Mouse (Mus musculus) midbrain, embryonic 10.5 days (tissue): ENCODE data around the gene Aldh1l1. TPM values are rescaled to one million over a fixed set of nuclear protein-coding genes. Genes with fewer than 3 reads are reported as not detected.

ENCODE experiments used
- DNase-seq: peaks from one replicate; pipeline ENCODE4 v3.0.0-alpha.2; 2017; ENCODE audit warnings: low spot score
- H3K27ac ChIP-seq: fragments of 300-500 bp; sonication (generic); replicated peaks from 2 replicates; pipeline ENCODE4 v1.5.1; 2016; ENCODE audit warnings: mild to moderate bottlenecking
- H3K27me3 ChIP-seq: fragments of 300-500 bp; sonication (generic); 2 replicates; pipeline ENCODE4 v1.6.1; 2016; ENCODE audit warnings: low read depth, mild to moderate bottlenecking; ENCODE audit not compliant: poor library complexity, severe bottlenecking
- H3K36me3 ChIP-seq: fragments of 300-500 bp; sonication (generic); 2 replicates; pipeline ENCODE4 v1.6.1; 2016; ENCODE audit warnings: mild to moderate bottlenecking, moderate library complexity
- H3K4me1 ChIP-seq: fragments of 300-500 bp; sonication (generic); 2 replicates; pipeline ENCODE4 v1.6.1; 2016
- H3K4me3 ChIP-seq: fragments of 300-500 bp; sonication (generic); 2 replicates; pipeline ENCODE4 v1.5.1; 2016; ENCODE audit warnings: mild to moderate bottlenecking, moderate library complexity
- H3K9me3 ChIP-seq: fragments of 300-500 bp; sonication (generic); replicated peaks from 2 replicates; pipeline ENCODE4 v1.6.1; 2016; ENCODE audit warnings: mild to moderate bottlenecking
- WGBS: fragments of 180-500 bp; shearing (Covaris S2); methylation state at CpG from one replicate; pipeline ENCODE4 v1.1.7; 2016; 5-methylcytosine and 5-hydroxymethylcytosine counted together
- polyA plus RNA-seq: library from polyadenylated mRNA; unstranded; fragments of >200 nt; fragmentation: Nextera tagmentation; extraction: Ambion mirVana; gene quantifications from 2 replicates; pipeline ENCODE4 v1.2.1, GENCODE M21; 2016

The Aldh1l1 gene
- polyA plus RNA-seq, 1 experiment from 2014 or later: 2.7 TPM

DNA sequence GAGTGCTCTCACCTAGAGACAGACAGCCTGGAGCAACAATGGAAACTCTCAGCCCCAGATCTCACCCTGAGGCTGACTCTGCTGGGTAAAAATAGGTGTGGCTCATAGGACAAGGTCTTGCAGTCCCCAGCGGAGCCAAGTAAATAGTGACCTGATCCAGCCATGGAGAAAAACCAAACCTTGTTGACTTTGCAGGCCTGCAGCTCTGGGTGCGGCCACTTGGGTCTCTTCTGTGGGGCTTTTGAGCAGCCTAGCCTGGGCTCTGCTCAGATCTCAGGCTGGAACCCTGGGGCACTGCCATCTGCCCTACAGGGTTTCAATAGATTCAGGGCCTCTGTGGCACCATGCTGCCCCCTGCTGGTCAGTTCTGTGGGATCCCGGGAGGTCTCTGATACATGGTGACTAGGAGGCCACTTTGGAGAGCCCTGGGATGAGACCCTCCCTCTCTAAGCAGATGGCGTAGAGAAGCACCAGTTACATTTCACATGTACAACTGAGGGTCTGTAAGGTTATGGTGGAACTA, 28.7 kb downstream of the Aldh1l1 start:
- H3K27me3 ChIP-seq: no peaks in the 10 kb centered on the region
- no peak overlapping the region for H3K4me3 ChIP-seq
- DNase-seq: peak; percentile 83
- peak overlapping the region; percentile 38; the same call in 1 of the 2 replicates for H3K27ac ChIP-seq
- no peaks in the 10 kb centered on the region for H3K36me3 ChIP-seq
- WGBS: 50% methylated on average over 4 of the region's 4 CpGs
- 0 out of 2 replicates have a peak, but pooled peaks cover 3% of the 10 kb centered on the region for H3K9me3 ChIP-seq
- 0 out of 2 replicates have a peak, but pooled peaks cover 6% of the 10 kb centered on the region for H3K4me1 ChIP-seq

- Histone ChIP-seq H3K4me3 (no peak overlapping the region), H3K9me3 (0 out of 2 replicates have a peak, but pooled peaks cover 3% of the 10 kb centered on the region), H3K27ac (no peak overlapping the region), H3K36me3 (no peaks in the 10 kb centered on the region), H3K4me1 (0 out of 2 replicates have a peak, but pooled peaks cover 6% of the 10 kb centered on the region), H3K27me3 (no peaks in the 10 kb centered on the region)
- 82% methylated on average over 3 of the region's 3 CpGs for WGBS
- DNase-seq: no peak
Measured at GRCm38 (mm10) chr6:90518892-90519291, 32.7 kb downstream of the Aldh1l1 start.

DNA sequence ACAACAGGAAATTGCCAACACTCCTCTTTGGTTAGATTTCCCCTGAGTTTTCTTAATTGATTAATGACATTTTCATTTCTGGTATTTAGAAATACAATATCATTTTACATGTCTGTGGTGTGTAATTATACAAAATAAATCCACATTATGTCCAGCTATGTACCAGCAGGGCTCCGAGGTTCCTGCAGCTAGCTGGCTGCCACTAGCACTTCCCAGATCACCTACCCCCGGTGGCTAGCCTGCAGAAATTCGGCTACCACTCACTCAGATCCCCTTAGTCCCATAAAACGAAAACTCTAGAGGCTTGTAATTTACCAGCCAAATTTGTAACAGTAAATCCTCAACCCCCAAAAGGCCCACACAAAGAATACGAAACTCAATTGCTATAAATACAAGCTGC, 33.1 kb downstream of the Aldh1l1 start:
- Histone ChIP-seq H3K27me3 (no peaks in the 10 kb centered on the region), H3K9me3 (0 out of 2 replicates have a peak, but pooled peaks cover 3% of the 10 kb centered on the region), H3K4me1 (0 out of 2 replicates have a peak, but pooled peaks cover 6% of the 10 kb centered on the region), H3K27ac (no peak overlapping the region), H3K36me3 (no peaks in the 10 kb centered on the region), H3K4me3 (no peak overlapping the region)
- DNase-seq: no peak
- WGBS: 66% methylated on average over 5 of the region's 5 CpGs

DNA sequence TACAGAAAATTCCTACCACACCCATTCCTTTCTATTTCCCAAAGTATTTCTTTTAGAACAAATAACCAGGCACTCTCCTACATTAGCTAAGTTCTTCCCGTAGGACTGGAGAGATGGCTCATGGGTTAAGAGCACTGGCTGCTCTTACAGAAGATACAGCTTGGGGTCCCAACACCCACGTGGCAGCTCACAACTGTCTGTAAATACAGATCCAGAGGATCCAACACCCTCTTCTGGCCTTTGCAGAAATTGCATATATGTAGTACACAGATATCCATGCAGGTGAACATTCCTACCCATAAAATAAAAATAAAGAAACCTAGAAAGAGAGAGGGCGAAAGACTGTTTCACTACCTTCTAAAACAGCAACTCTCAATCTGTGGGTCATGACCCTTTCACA, 40.2 kb downstream of the Aldh1l1 start:
- Histone ChIP-seq H3K4me1 (no peaks in the 10 kb centered on the region), H3K27ac (no peak overlapping the region), H3K36me3 (no peaks in the 10 kb centered on the region), H3K4me3 (no peak overlapping the region), H3K9me3 (no peaks in the 10 kb centered on the region), H3K27me3 (no peaks in the 10 kb centered on the region)
- DNase-seq: no peak
- 70% methylated on average over 3 of the region's 3 CpGs for WGBS

GRCm38 (mm10) chr6:90529461-90530046, 43.3 kb downstream of the Aldh1l1 start:
- H3K4me1 ChIP-seq: no peaks in the 10 kb centered on the region
- H3K27ac ChIP-seq: no peak overlapping the region
- no peaks in the 10 kb centered on the region for H3K27me3 ChIP-seq
- 77% methylated on average over 2 of the region's 2 CpGs for WGBS
- no peak for DNase-seq
- H3K9me3 ChIP-seq: no peaks in the 10 kb centered on the region
- no peaks in the 10 kb centered on the region for H3K36me3 ChIP-seq
- no peak overlapping the region for H3K4me3 ChIP-seq

- DNase-seq: no peak
- Histone ChIP-seq H3K4me1 (0 out of 2 replicates have a peak, but pooled peaks cover 4% of the 10 kb centered on the region), H3K27ac (no peak overlapping the region), H3K4me3 (no peak overlapping the region), H3K36me3 (no peaks in the 10 kb centered on the region), H3K27me3 (peaks cover 4% of the 10 kb centered on the region; the same call in 1 of the 2 replicates), H3K9me3 (no peaks in the 10 kb centered on the region)
- WGBS: 88% methylated on average over 6 of the region's 7 CpGs
Measured at GRCm38 (mm10) chr6:90532575-90533190, 46.5 kb downstream of the Aldh1l1 start.

GRCm38 (mm10) chr6:90533505-90533904, 47.3 kb downstream of the Aldh1l1 start:
- no peak overlapping the region for H3K4me3 ChIP-seq
- H3K9me3 ChIP-seq: no peaks in the 10 kb centered on the region
- DNase-seq: no peak
- peaks cover 4% of the 10 kb centered on the region; the same call in 1 of the 2 replicates for H3K27me3 ChIP-seq
- H3K27ac ChIP-seq: no peak overlapping the region
- 0 out of 2 replicates have a peak, but pooled peaks cover 6% of the 10 kb centered on the region for H3K4me1 ChIP-seq
- no peaks in the 10 kb centered on the region for H3K36me3 ChIP-seq
- WGBS: 84% methylated on average over 3 of the region's 3 CpGs

DNA sequence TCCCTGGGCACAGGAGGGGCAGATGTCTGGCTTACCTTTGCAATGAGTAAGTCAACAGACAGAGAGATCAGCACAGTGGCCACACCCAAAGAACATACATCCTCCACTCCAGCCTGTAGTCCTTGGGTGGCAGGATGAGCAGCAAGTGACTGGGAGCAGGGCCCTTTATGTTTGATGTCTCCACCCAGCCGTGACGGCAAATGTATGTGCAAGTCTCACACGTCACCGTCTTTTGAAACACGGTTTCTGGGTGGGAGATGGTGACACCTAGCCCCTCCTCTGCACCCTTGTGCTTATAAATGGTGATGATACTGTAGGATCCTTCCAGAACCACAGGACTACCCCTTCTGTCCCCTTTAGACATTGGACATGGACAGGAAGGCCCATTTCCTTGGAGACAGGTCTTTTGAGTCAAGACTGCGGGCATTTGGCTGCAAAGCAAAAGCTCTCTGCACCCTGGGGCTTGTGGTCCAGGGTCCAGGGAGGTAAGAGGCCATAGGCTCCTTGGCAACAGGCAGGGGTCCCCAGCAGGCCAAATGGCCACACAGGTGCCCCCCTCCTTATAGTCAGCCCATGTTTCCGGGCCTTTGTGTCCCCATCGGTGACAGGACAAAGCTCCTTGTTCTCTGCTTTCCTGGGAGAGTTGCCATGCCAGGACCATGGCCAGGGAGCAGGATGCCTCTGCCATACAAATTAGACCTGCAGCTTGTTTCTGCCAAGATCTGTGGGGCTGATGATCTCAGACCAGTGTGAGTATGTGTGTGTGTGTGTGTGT, 48.7 kb downstream of the Aldh1l1 start:
- 81% methylated on average over 8 of the region's 8 CpGs for WGBS
- Histone ChIP-seq H3K36me3 (no peaks in the 10 kb centered on the region), H3K9me3 (no peaks in the 10 kb centered on the region), H3K27me3 (peaks cover 4% of the 10 kb centered on the region; the same call in 1 of the 2 replicates), H3K27ac (0 out of 2 replicates have a peak overlapping the region, but pooled peaks have one; percentile 33), H3K4me3 (no peak overlapping the region), H3K4me1 (0 out of 2 replicates have a peak, but pooled peaks cover 6% of the 10 kb centered on the region)
- no peak for DNase-seq

- Histone ChIP-seq H3K4me1 (peaks cover 25% of the 10 kb centered on the region), H3K9me3 (no peaks in the 10 kb centered on the region), H3K4me3 (no peak overlapping the region), H3K27ac (no peak overlapping the region), H3K27me3 (peaks cover 4% of the 10 kb centered on the region; the same call in 1 of the 2 replicates), H3K36me3 (no peaks in the 10 kb centered on the region)
- 82% methylated on average over 3 of the region's 3 CpGs for WGBS
- DNase-seq: no peak
Measured at GRCm38 (mm10) chr6:90536824-90537223, 50.6 kb downstream of the Aldh1l1 start.

DNA sequence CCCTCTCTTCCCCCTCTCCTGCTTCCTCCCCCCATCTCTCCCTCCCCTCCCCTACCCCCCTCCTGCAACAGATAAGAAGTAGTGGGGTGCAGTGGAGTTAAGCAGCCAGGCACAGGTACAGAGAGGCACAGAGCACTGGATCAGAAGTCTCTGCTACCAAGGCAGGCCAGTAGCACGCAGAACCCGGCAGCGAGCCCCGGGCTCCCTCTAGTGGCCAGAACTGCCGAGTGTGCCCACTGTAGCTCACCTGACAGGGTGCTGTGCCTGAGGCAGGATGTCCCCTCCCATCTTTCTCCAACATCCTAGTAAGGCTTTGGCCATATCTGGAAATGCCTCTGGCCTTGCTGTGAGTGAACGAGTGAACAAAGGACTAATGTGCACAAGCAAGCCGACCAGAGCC, 51.7 kb downstream of the Aldh1l1 start:
- Histone ChIP-seq H3K36me3 (no peaks in the 10 kb centered on the region), H3K9me3 (no peaks in the 10 kb centered on the region), H3K27ac (no peak overlapping the region), H3K4me1 (peaks cover 33% of the 10 kb centered on the region), H3K4me3 (no peak overlapping the region), H3K27me3 (peaks cover 4% of the 10 kb centered on the region; the same call in 1 of the 2 replicates)
- DNase-seq: peak; percentile 79
- WGBS: 8% methylated on average over 7 of the region's 7 CpGs

- DNase-seq: no peak
- peaks cover 33% of the 10 kb centered on the region for H3K4me1 ChIP-seq
- H3K4me3 ChIP-seq: no peak overlapping the region
- peaks cover 4% of the 10 kb centered on the region; the same call in 1 of the 2 replicates for H3K27me3 ChIP-seq
- no peaks in the 10 kb centered on the region for H3K36me3 ChIP-seq
- 95% methylated on average over 4 of the region's 4 CpGs for WGBS
- peak overlapping the region; percentile 42; the same call in 1 of the 2 replicates for H3K27ac ChIP-seq
- H3K9me3 ChIP-seq: no peaks in the 10 kb centered on the region
Measured at GRCm38 (mm10) chr6:90539271-90539670, 53.0 kb downstream of the Aldh1l1 start.

DNA sequence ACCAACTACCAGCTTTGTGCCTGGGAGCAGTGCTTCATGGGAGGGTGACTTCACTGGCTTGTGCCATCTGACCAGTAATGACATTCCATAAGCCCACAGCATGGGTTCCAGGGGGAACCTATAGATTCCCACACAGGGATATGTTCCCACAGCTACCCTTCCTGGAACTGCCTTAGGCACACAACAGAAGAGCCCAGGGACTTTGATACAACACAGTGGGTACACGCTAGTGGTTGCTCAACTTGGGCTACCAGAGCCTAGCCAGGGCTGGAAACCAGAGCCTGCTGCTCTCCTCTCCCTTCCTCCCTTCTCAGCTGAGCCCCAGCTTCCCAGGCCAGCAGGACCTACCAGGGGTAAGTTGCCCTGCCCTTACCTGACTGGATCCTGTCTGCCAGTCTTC, 54.3 kb downstream of the Aldh1l1 start:
- Histone ChIP-seq H3K36me3 (no peaks in the 10 kb centered on the region), H3K9me3 (no peaks in the 10 kb centered on the region), H3K4me1 (peaks cover 30% of the 10 kb centered on the region), H3K4me3 (no peak overlapping the region), H3K27ac (peak overlapping the region; percentile 88), H3K27me3 (peaks cover 4% of the 10 kb centered on the region; the same call in 1 of the 2 replicates)
- no peak for DNase-seq
- WGBS: 90% methylated on average over 1 of the region's 1 CpGs
